Mouse (Mus musculus) kidney, adult 2 months (tissue): ENCODE data around the gene Il1rap. TPM values are rescaled to one million over a fixed set of nuclear protein-coding genes. Genes with fewer than 3 reads are reported as not detected.

ENCODE experiments used
- DNase-seq: peaks from one replicate; pipeline ENCODE4 v3.0.0; 2021
- H3K27ac ChIP-seq: fragments of 200-500 bp; 2 replicates; pipeline ENCODE4 v1.5.1; 2012; ENCODE audit warnings: low read depth, low read length, control low read depth, inconsistent platforms; ENCODE audit not compliant: insufficient read depth
- H3K27me3 ChIP-seq: fragments of 200-500 bp; replicated peaks from 2 replicates; pipeline ENCODE4 v1.6.1; 2012; ENCODE audit warnings: mild to moderate bottlenecking, moderate library complexity, low read length, inconsistent platforms; ENCODE audit not compliant: control insufficient read depth, insufficient read depth
- H3K36me3 ChIP-seq: fragments of 200-500 bp; 2 replicates; pipeline ENCODE4 v1.6.1; 2012; ENCODE audit warnings: mild to moderate bottlenecking, moderate library complexity, low read length, inconsistent platforms; ENCODE audit not compliant: control insufficient read depth, insufficient read depth
- H3K4me1 ChIP-seq: fragments of 200-500 bp; 2 replicates; pipeline ENCODE4 v1.6.1; 2011; ENCODE audit warnings: low read length; ENCODE audit not compliant: control insufficient read depth, insufficient read depth
- H3K4me3 ChIP-seq: fragments of 200-500 bp; 2 replicates; pipeline ENCODE4 v1.5.1; 2011; ENCODE audit warnings: mild to moderate bottlenecking, low read depth, low read length, control low read depth; ENCODE audit not compliant: insufficient read depth
- CTCF ChIP-seq: fragments of 200-500 bp; conservative IDR thresholded peaks from 2 replicates; pipeline ENCODE4 v1.5.1; 2011; ENCODE audit warnings: low read depth, mild to moderate bottlenecking, control low read depth, low read length, moderate library complexity, mixed read lengths; ENCODE audit not compliant: insufficient read depth, insufficient read length
- POLR2A ChIP-seq: fragments of 200-500 bp; IDR thresholded peaks from one replicate; pipeline ENCODE4 v1.6.1; 2011; ENCODE audit warnings: low read depth, low read length, control low read depth
- WGBS: fragments of 180-500 bp; shearing (Covaris S2); methylation state at CpG from one replicate; pipeline ENCODE4 v1.1.7; 2018; 5-methylcytosine and 5-hydroxymethylcytosine counted together
- polyA plus RNA-seq: library from polyadenylated mRNA; depleted of rRNA; stranded (reverse); fragments of >200 nt; gene quantifications from 2 replicates; pipeline ENCODE4 v1.2.3, GENCODE M21; 2012; rRNA removed

Gene Il1rap
- polyA plus RNA-seq, result 2.7 and 3.1 TPM in 2 replicates

- H3K27me3 ChIP-seq, result no peaks in the 10 kb centered on the region
- DNase-seq, result peak; percentile 97
- H3K4me3 ChIP-seq, result peak within 1 kb of the TSS; percentile 89
- H3K36me3 ChIP-seq, result no peaks in the 10 kb centered on the region
- H3K27ac ChIP-seq, result no peak within 1 kb of the TSS
- WGBS, result 3% methylated on average over 51 of the region's 51 CpGs
- TF ChIP-seq POLR2A, result peak; percentile 77
- TF ChIP-seq CTCF, result no peak
- H3K4me1 ChIP-seq, result no peaks in the 10 kb centered on the region; the same call in 1 of the 2 replicates
Observed at GRCm38 (mm10) chr16:26581048-26581912, at the start of gene Il1rap. Il1rap (plus strand) TSS chr16:26581704.

GRCm38 (mm10) chr16:26532287-26532686, 49.2 kb upstream of the Il1rap start:
- TF ChIP-seq CTCF, result no peak
- Histone ChIP-seq H3K4me1 (peaks cover 2% of the 10 kb centered on the region), H3K27ac (no peak overlapping the region), H3K36me3 (no peaks in the 10 kb centered on the region), H3K4me3 (no peak overlapping the region), H3K27me3 (no peaks in the 10 kb centered on the region)
- 40% methylated on average over 1 of the region's 1 CpGs for WGBS
- peak; percentile 29 for DNase-seq

GRCm38 (mm10) chr16:26546170-26546878, 35.2 kb upstream of the Il1rap start:
- WGBS, result 18% methylated on average over 7 of the region's 7 CpGs
- no peaks in the 10 kb centered on the region for H3K36me3 ChIP-seq
- H3K4me1 ChIP-seq, result no peaks in the 10 kb centered on the region
- H3K4me3 ChIP-seq, result no peak overlapping the region
- TF ChIP-seq POLR2A, result no peak
- no peak for TF ChIP-seq CTCF
- H3K27me3 ChIP-seq, result peaks cover 2% of the 10 kb centered on the region; the same call in 1 of the 2 replicates
- H3K27ac ChIP-seq, result no peak overlapping the region
- no peak for DNase-seq

GRCm38 (mm10) chr16:26546879-26547206, 34.7 kb upstream of the Il1rap start:
- Histone ChIP-seq H3K27me3 (peaks cover 2% of the 10 kb centered on the region; the same call in 1 of the 2 replicates), H3K36me3 (no peaks in the 10 kb centered on the region), H3K4me1 (no peaks in the 10 kb centered on the region), H3K4me3 (no peak overlapping the region), H3K27ac (no peak overlapping the region)
- 58% methylated on average over 1 of the region's 1 CpGs for WGBS
- TF ChIP-seq CTCF, result no peak
- TF ChIP-seq POLR2A, result no peak
- no peak for DNase-seq

- H3K27ac ChIP-seq, result no peak overlapping the region
Observed at GRCm38 (mm10) chr16:26549221-26549620, 32.3 kb upstream of the Il1rap start.

GRCm38 (mm10) chr16:26552234-26552633, 29.3 kb upstream of the Il1rap start:
- Histone ChIP-seq H3K4me1 (no peaks in the 10 kb centered on the region), H3K36me3 (no peaks in the 10 kb centered on the region), H3K27ac (no peak overlapping the region), H3K4me3 (no peak overlapping the region), H3K27me3 (no peaks in the 10 kb centered on the region)
- TF ChIP-seq CTCF (no peak), POLR2A (no peak)
- no peak for DNase-seq
- 61% methylated on average over 3 of the region's 3 CpGs for WGBS

More at GRCm38 (mm10) chr16:26549221-26549620, 32.3 kb upstream of the Il1rap start:
- Histone ChIP-seq H3K4me1 (no peaks in the 10 kb centered on the region), H3K27me3 (peaks cover 2% of the 10 kb centered on the region; the same call in 1 of the 2 replicates), H3K4me3 (no peak overlapping the region), H3K36me3 (no peaks in the 10 kb centered on the region)
- 94% methylated on average over 2 of the region's 2 CpGs for WGBS
- no peak for TF ChIP-seq POLR2A
- no peak for TF ChIP-seq CTCF
- no peak for DNase-seq

- no peak overlapping the region for H3K4me3 ChIP-seq
- no peaks in the 10 kb centered on the region for H3K27me3 ChIP-seq
- no peak for DNase-seq
- no peaks in the 10 kb centered on the region for H3K4me1 ChIP-seq
- H3K36me3 ChIP-seq, result no peaks in the 10 kb centered on the region
- H3K27ac ChIP-seq, result no peak overlapping the region
- WGBS, result 87% methylated on average over 1 of the region's 1 CpGs
- TF ChIP-seq CTCF (no peak), POLR2A (no peak)
Observed at GRCm38 (mm10) chr16:26558797-26559196, 22.7 kb upstream of the Il1rap start.
